Mouse (Mus musculus): Measurements from ENCODE around the gene Plppr3. TPM values are rescaled to one million over a fixed set of nuclear protein-coding genes. Genes with fewer than 3 reads are reported as not detected.

The Plppr3 gene
- polyA plus RNA-seq, 1 experiment from 2014 or later: 290 TPM

Small RNAs within 50 kb of the gene (microRNA-seq; reads per million reads assigned to microRNA genes)
- not detected for gene Mir6910

Other genes with a start within 250 kb of the Plppr3 start
- 8.2 and 11.4 TPM in 2 replicates for gene Shc2, start 236.7 kb downstream of the Plppr3 start, polyA plus RNA-seq (2015; fragmentation: Nextera tagmentation; extraction: Ambion mirVana)
- 0.13 TPM in 1 of 2 replicates, not detected in the other for gene Odf3l2, start 228.9 kb downstream of the Plppr3 start, polyA plus RNA-seq (2015; fragmentation: Nextera tagmentation; extraction: Ambion mirVana)
- 0.31 and 0.43 TPM in 2 replicates for gene Madcam1, start 210.1 kb downstream of the Plppr3 start, polyA plus RNA-seq (2015; fragmentation: Nextera tagmentation; extraction: Ambion mirVana)
- gene Tpgs1, start 205.3 kb downstream of the Plppr3 start, polyA plus RNA-seq (2015; fragmentation: Nextera tagmentation; extraction: Ambion mirVana): 67.8 and 73.0 TPM in 2 replicates
- 101 and 109 TPM in 2 replicates for gene Cdc34, start 192.4 kb downstream of the Plppr3 start, polyA plus RNA-seq (2015; fragmentation: Nextera tagmentation; extraction: Ambion mirVana)
- 1.3 and 1.4 TPM in 2 replicates for gene Gzmm, start 185.6 kb downstream of the Plppr3 start, polyA plus RNA-seq (2015; fragmentation: Nextera tagmentation; extraction: Ambion mirVana)
- 489 and 502 TPM in 2 replicates for gene Bsg, start 170.1 kb downstream of the Plppr3 start, polyA plus RNA-seq (2015; fragmentation: Nextera tagmentation; extraction: Ambion mirVana)
- 0.06 and 0.10 TPM in 2 replicates for gene Hcn2, start 158.0 kb downstream of the Plppr3 start, polyA plus RNA-seq (2015; fragmentation: Nextera tagmentation; extraction: Ambion mirVana)
- gene Polrmt, start 128.1 kb downstream of the Plppr3 start, polyA plus RNA-seq (2015; fragmentation: Nextera tagmentation; extraction: Ambion mirVana): 39.1 and 43.8 TPM in 2 replicates
- 0.48 and 0.71 TPM in 2 replicates for gene Fgf22, start 119.6 kb downstream of the Plppr3 start, polyA plus RNA-seq (2015; fragmentation: Nextera tagmentation; extraction: Ambion mirVana)
- 70.9 and 74.8 TPM in 2 replicates for gene Rnf126, start 107.7 kb downstream of the Plppr3 start, polyA plus RNA-seq (2015; fragmentation: Nextera tagmentation; extraction: Ambion mirVana)
- 0.40 and 0.62 TPM in 2 replicates for gene Fstl3, start 97.4 kb downstream of the Plppr3 start, polyA plus RNA-seq (2015; fragmentation: Nextera tagmentation; extraction: Ambion mirVana)
- gene Prss57, start 83.7 kb downstream of the Plppr3 start, polyA plus RNA-seq (2015; fragmentation: Nextera tagmentation; extraction: Ambion mirVana): 0.09 and 0.13 TPM in 2 replicates
- gene Palm, start 81.1 kb downstream of the Plppr3 start, polyA plus RNA-seq (2015; fragmentation: Nextera tagmentation; extraction: Ambion mirVana): 214 and 234 TPM in 2 replicates
- 0.71 and 1.1 TPM in 2 replicates for gene Misp, start 53.6 kb downstream of the Plppr3 start, polyA plus RNA-seq (2015; fragmentation: Nextera tagmentation; extraction: Ambion mirVana)
- 148 and 171 TPM in 2 replicates for gene Ptbp1, start 20.2 kb downstream of the Plppr3 start, polyA plus RNA-seq (2015; fragmentation: Nextera tagmentation; extraction: Ambion mirVana)
- 12.8 and 15.9 TPM in 2 replicates for gene Prtn3, start 158 bp downstream of the Plppr3 start, polyA plus RNA-seq (2015; fragmentation: Nextera tagmentation; extraction: Ambion mirVana)
- 0.24 TPM in 1 of 2 replicates, not detected in the other for gene Elane, start 11.6 kb upstream of the Plppr3 start, polyA plus RNA-seq (2015; fragmentation: Nextera tagmentation; extraction: Ambion mirVana)
- gene Cfd, start 16.2 kb upstream of the Plppr3 start, polyA plus RNA-seq (2015; fragmentation: Nextera tagmentation; extraction: Ambion mirVana): not detected in 2 replicates
- gene Med16, start 34.3 kb upstream of the Plppr3 start, polyA plus RNA-seq (2015; fragmentation: Nextera tagmentation; extraction: Ambion mirVana): 49.0 and 59.0 TPM in 2 replicates
- gene Gm26602, start 36.2 kb upstream of the Plppr3 start, polyA plus RNA-seq (2015; fragmentation: Nextera tagmentation; extraction: Ambion mirVana): 33.6 TPM in 1 of 2 replicates, not detected in the other
- 1.0 and 1.3 TPM in 2 replicates for gene Kiss1r, start 42.3 kb upstream of the Plppr3 start, polyA plus RNA-seq (2015; fragmentation: Nextera tagmentation; extraction: Ambion mirVana)
- gene R3hdm4, start 46.6 kb upstream of the Plppr3 start, polyA plus RNA-seq (2015; fragmentation: Nextera tagmentation; extraction: Ambion mirVana): 200 and 217 TPM in 2 replicates
- 2.5 and 3.6 TPM in 2 replicates for gene Arid3a, start 52.4 kb upstream of the Plppr3 start, polyA plus RNA-seq (2015; fragmentation: Nextera tagmentation; extraction: Ambion mirVana)
- gene Wdr18, start 85.5 kb upstream of the Plppr3 start, polyA plus RNA-seq (2015; fragmentation: Nextera tagmentation; extraction: Ambion mirVana): 80.2 and 94.8 TPM in 2 replicates
- gene Grin3b, start 96.1 kb upstream of the Plppr3 start, polyA plus RNA-seq (2015; fragmentation: Nextera tagmentation; extraction: Ambion mirVana): 0.38 and 0.57 TPM in 2 replicates
- gene Tmem259, start 109.7 kb upstream of the Plppr3 start, polyA plus RNA-seq (2015; fragmentation: Nextera tagmentation; extraction: Ambion mirVana): 11.2 and 12.0 TPM in 2 replicates
- 30.0 and 32.2 TPM in 2 replicates for gene Cnn2, start 114.0 kb upstream of the Plppr3 start, polyA plus RNA-seq (2015; fragmentation: Nextera tagmentation; extraction: Ambion mirVana)
- 3.1 and 3.9 TPM in 2 replicates for gene Abca7, start 121.9 kb upstream of the Plppr3 start, polyA plus RNA-seq (2015; fragmentation: Nextera tagmentation; extraction: Ambion mirVana)
- gene Arhgap45, start 142.0 kb upstream of the Plppr3 start, polyA plus RNA-seq (2015; fragmentation: Nextera tagmentation; extraction: Ambion mirVana): 1.2 and 1.3 TPM in 2 replicates
- gene Polr2e, start 165.2 kb upstream of the Plppr3 start, polyA plus RNA-seq (2015; fragmentation: Nextera tagmentation; extraction: Ambion mirVana): 193 and 199 TPM in 2 replicates
- 487 and 489 TPM in 2 replicates for gene Gpx4, start 172.5 kb upstream of the Plppr3 start, polyA plus RNA-seq (2015; fragmentation: Nextera tagmentation; extraction: Ambion mirVana)
- gene Sbno2, start 230.9 kb upstream of the Plppr3 start, polyA plus RNA-seq (2015; fragmentation: Nextera tagmentation; extraction: Ambion mirVana): 11.6 and 13.6 TPM in 2 replicates
- 20.7 and 21.6 TPM in 2 replicates for gene Stk11, start 241.2 kb upstream of the Plppr3 start, polyA plus RNA-seq (2015; fragmentation: Nextera tagmentation; extraction: Ambion mirVana)